Mouse (Mus musculus) telencephalon, adult 2 months (tissue): ENCODE measurements around the gene Foxf1.

ENCODE experiments used
- DNase-seq: peaks from one replicate; pipeline ENCODE4 v3.0.0-alpha.2; 2011; ENCODE audit warnings: low read depth, low spot score

Gene Foxf1

GRCm38 (mm10) chr8:121129265-121129940, 45.2 kb downstream of the Foxf1 start:
- DNase-seq, result no peak

- DNase-seq, result no peak
Measured at GRCm38 (mm10) chr8:121130522-121130921, 46.3 kb downstream of the Foxf1 start.

GRCm38 (mm10) chr8:121132961-121133513, 48.9 kb downstream of the Foxf1 start:
- DNase-seq, result no peak

GRCm38 (mm10) chr8:121134102-121134501, 49.9 kb downstream of the Foxf1 start:
- DNase-seq, result no peak

- no peak for DNase-seq
Measured at GRCm38 (mm10) chr8:121134512-121134911, 50.3 kb downstream of the Foxf1 start.

GRCm38 (mm10) chr8:121136856-121137255, 52.7 kb downstream of the Foxf1 start:
- DNase-seq, result no peak
